Mouse (Mus musculus) megakaryocyte, embryonic 14.5 days (primary cell): ENCODE data around the gene Cntn4. TPM values are rescaled to one million over a fixed set of nuclear protein-coding genes. Genes with fewer than 3 reads are reported as not detected.

Experiments used
- H3K27me3 ChIP-seq: replicated peaks from 2 replicates; pipeline ENCODE3; 2012; ENCODE audit warnings: inconsistent platforms
- H3K36me3 ChIP-seq: replicated peaks from 2 replicates; pipeline ENCODE3; 2012; ENCODE audit warnings: low read length, inconsistent platforms, mixed read lengths
- H3K4me1 ChIP-seq: 2 replicates; pipeline ENCODE4 v1.6.1; 2012; ENCODE audit warnings: inconsistent platforms
- H3K4me3 ChIP-seq: replicated peaks from 2 replicates; pipeline ENCODE3; 2012; ENCODE audit warnings: moderate library complexity, mild to moderate bottlenecking, inconsistent platforms
- H3K9me3 ChIP-seq: 2 replicates; pipeline ENCODE4 v1.6.1; 2012; ENCODE audit warnings: inconsistent platforms
- FLI1 ChIP-seq: IDR thresholded peaks from 2 replicates; pipeline ENCODE4 v1.6.1; 2012; ENCODE audit warnings: low read length, inconsistent platforms, mixed read lengths
- GATA1 ChIP-seq: IDR thresholded peaks from 3 replicates; pipeline ENCODE4 v1.6.1; 2012; ENCODE audit warnings: mixed read lengths, low read length, inconsistent platforms, borderline replicate concordance
- polyA plus RNA-seq: library from polyadenylated mRNA; stranded (reverse); fragments of >175 nt; gene quantifications from 2 replicates; pipeline ENCODE4 v1.2.3, GENCODE M21; 2012; ENCODE audit warnings: low replicate concordance; ENCODE audit not compliant: insufficient read depth

Cntn4 gene
- polyA plus RNA-seq, 1 experiment, result not detected

DNA sequence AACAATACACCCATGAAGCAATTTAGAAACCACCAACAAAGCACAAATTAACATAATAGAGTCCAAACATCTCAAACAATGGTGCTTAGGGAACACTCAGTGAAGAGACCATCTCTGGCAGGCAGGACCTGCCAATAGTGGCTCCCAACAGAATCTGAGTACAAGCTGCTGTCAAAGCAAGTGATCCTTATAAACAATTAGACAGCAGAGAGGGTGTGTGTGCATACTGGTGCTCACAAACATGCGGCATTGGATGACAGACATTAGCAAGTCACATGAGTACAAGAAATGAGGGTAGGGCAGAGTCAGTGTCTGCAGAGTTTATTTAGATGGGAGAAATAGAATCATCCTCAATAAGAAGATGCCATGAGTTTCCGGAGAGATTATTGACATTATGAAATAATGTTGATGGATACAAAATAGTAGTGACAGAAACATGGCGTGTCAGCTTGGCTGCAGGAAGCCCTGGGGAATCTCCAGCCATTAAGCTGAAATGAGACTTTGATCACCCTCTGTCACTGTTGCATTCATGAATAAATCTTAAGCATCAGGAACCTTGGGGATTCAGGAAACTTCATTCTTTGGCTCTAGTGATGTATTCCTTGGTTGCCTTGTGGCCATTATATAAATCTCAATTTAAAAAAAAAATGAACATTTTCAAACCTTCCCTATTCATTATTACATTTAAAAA, 888.5 kb downstream of the Cntn4 start:
- H3K9me3 ChIP-seq, result 0 out of 2 replicates have a peak, but pooled peaks cover 2% of the 10 kb centered on the region
- H3K4me1 ChIP-seq, result no peaks in the 10 kb centered on the region
- no peaks in the 10 kb centered on the region for H3K36me3 ChIP-seq
- TF ChIP-seq GATA1 (no peak), FLI1 (no peak)
- H3K27me3 ChIP-seq, result no peaks in the 10 kb centered on the region
- no peak overlapping the region for H3K4me3 ChIP-seq

DNA sequence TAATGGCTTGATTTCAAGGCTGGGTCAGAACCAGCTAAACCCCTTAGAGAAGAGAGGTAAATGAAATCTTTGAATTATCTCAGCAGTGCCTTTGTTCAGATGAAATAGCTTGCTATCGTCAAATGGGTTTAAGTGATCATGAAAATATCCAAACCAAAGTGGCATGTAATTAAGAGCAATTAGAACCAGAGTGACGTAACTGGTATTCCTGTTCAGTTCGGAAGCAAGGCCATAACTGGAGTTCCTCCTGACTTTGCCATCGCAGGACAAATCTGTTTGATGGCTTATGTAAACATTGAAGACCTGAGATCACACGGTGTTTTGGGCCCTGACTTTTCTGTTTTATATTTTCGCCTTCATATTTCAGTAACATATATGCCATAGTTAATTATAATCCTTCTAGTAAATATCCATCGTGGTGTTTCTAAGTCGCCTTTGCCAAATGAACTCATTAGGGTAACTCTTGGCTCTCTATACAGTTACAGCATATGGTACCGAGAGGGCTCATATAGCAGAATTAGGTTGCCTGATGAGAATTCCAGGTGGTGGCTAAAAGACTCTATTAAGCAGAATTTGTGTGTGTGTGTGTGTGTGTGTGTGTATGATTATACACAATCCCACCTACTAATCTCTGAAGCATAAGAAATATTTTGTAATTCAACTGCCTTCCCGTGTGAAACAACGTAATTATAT, 889.6 kb downstream of the Cntn4 start:
- H3K27me3 ChIP-seq, result no peaks in the 10 kb centered on the region
- no peak overlapping the region for H3K4me3 ChIP-seq
- 0 out of 2 replicates have a peak, but pooled peaks cover 2% of the 10 kb centered on the region for H3K9me3 ChIP-seq
- no peak for TF ChIP-seq FLI1
- TF ChIP-seq GATA1, result no peak
- H3K36me3 ChIP-seq, result no peaks in the 10 kb centered on the region
- no peaks in the 10 kb centered on the region for H3K4me1 ChIP-seq

DNA sequence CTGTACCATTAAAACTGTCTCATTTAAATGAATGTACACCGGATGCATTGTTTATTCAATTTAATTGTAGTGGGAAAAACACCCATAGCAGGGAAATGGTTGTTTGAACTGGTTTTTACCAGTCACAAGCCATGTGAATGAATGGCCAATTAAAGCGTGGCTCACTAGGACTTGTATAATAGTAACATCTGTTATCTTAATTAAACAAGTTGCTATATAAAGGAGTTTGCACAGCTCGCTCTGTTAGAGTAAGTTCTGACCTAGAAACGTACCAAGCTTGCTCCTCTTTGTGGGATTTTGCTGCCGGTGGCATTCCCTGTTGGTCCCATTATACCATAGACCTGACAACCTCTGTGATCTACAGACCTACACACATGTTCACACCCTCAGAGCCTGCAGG, 902.7 kb downstream of the Cntn4 start:
- no peak for TF ChIP-seq FLI1
- Histone ChIP-seq H3K36me3 (no peaks in the 10 kb centered on the region), H3K4me1 (no peaks in the 10 kb centered on the region), H3K27me3 (no peaks in the 10 kb centered on the region), H3K4me3 (no peak overlapping the region), H3K9me3 (no peaks in the 10 kb centered on the region)

DNA sequence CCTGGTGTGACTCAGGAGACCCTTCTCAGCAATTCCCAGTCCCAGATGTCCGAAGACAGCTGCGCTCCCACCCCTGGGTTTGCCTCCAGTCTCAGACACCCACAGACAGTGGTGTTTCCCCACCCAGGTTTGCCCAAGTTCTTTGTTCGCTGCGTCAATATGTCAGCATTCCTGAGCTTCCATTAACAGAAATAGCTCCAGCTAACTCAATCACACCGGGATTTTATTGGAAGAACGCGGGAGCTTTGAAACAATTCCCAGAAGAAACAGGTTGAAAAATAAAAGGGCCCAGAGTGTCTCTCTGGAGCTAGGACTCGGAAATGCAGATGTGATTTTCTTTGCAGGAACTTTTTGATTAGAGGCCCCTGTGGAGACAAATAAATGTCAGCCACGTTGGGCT, 916.3 kb downstream of the Cntn4 start:
- Histone ChIP-seq H3K36me3 (no peaks in the 10 kb centered on the region), H3K27me3 (no peaks in the 10 kb centered on the region), H3K9me3 (0 out of 2 replicates have a peak, but pooled peaks cover 3% of the 10 kb centered on the region), H3K4me1 (no peaks in the 10 kb centered on the region), H3K4me3 (no peak overlapping the region)
- no peak for TF ChIP-seq GATA1
- TF ChIP-seq FLI1, result no peak

DNA sequence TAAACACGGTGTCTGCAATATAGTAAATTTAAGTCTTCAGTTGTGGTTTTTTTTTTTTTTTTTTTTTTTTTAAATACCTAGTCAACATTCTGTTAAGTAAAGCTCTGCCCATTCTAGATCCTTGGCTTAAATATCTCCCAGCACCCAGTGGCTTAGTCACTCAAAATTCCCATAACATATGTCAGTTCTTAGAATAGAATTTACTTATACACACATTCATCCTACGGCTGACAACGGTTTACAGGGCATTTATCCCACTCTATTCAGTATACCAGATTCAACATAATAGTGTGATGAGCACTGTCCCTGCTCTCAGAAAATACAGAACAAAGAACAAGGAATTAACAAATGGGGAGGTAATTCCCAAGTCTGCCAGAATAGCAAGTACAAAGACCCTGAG, 939.6 kb downstream of the Cntn4 start:
- Histone ChIP-seq H3K36me3 (no peaks in the 10 kb centered on the region), H3K27me3 (no peaks in the 10 kb centered on the region), H3K4me3 (no peak overlapping the region), H3K4me1 (no peaks in the 10 kb centered on the region), H3K9me3 (no peaks in the 10 kb centered on the region)
- TF ChIP-seq GATA1 (no peak), FLI1 (no peak)

DNA sequence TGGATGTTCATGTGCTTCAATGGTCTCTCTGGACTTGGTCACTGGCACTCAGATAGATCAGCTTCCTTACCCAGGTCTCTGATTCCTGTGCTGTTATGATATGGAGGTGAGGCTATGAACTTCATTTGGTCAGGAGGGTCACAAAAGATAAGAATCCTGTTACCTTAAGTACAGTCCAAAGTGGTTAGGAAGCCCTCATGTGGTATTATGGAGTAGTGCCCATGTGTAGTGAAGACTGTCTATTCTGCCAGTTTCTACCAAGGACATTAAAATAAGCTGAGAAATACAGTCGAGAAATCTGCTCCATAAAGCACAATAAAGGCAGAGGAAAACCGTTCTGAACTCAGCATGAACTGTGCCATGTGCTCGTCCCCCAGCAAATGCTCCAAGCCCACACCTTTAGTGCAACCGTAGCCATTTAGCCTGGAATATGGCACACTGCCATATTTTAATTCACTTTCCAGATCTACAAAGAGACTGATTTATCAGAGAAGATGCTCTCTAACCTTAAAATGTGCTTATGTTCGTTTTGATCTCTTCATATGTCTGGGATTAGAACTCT, 943.8 kb downstream of the Cntn4 start:
- no peaks in the 10 kb centered on the region for H3K9me3 ChIP-seq
- no peaks in the 10 kb centered on the region for H3K27me3 ChIP-seq
- no peaks in the 10 kb centered on the region for H3K36me3 ChIP-seq
- TF ChIP-seq GATA1 (no peak), FLI1 (no peak)
- no peaks in the 10 kb centered on the region for H3K4me1 ChIP-seq
- H3K4me3 ChIP-seq, result no peak overlapping the region

DNA sequence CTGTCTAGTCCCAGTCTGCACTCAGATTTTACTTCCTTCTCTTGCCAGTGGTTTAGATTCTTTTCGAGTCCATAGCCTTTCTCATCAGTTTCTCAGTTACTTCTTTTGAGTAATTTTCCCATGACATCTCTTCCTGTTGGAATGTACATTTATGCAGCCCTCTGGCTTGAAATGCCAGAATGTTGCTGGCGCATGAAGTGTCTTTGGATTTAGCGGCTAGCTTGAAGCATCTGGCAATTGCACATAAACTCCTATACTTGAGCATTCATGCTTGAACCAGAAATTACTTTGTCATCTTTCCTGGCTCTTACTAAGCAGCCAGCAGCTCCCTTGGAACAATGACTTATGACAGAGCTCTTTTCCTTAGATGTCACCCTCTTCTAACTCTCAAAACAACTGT, 965.6 kb downstream of the Cntn4 start:
- TF ChIP-seq FLI1 (no peak), GATA1 (no peak)
- Histone ChIP-seq H3K4me3 (no peak overlapping the region), H3K9me3 (no peaks in the 10 kb centered on the region), H3K27me3 (no peaks in the 10 kb centered on the region), H3K36me3 (no peaks in the 10 kb centered on the region), H3K4me1 (no peaks in the 10 kb centered on the region)

DNA sequence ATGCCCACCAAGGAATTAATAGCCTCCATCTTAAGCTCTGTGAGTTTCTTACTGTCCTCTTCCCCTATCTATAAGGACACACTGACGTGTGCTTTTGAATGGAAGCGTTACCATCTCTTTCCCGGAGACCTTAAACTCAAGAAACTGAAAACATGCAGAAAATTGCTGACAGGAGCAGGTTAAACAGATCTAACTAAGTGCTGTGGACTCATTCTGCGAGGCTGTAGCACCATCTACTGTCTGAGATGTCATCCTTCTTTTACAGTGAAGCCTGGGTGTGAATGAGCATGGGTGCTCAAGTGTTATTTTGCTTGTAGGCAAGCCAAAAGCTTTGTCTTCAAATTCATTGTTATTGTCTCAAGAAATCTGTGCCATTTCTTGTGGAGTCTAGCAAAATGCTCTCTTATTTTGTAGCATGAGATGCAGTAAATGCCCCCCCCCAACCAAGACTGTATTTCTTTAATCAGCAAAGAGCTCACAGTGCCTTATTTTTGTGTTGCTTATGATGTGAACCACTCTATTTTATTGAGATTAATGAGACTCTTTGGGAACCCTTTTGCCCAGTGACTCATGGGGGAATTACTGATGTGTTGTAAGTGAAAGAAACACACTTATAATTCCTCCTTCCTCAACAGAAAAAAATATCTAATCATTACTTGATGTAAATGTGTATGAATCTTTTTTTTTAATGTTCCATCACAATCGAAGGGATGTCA, 968.2 kb downstream of the Cntn4 start:
- Histone ChIP-seq H3K9me3 (no peaks in the 10 kb centered on the region), H3K4me1 (no peaks in the 10 kb centered on the region), H3K4me3 (no peak overlapping the region), H3K36me3 (no peaks in the 10 kb centered on the region), H3K27me3 (no peaks in the 10 kb centered on the region)
- TF ChIP-seq GATA1 (no peak), FLI1 (no peak)

DNA sequence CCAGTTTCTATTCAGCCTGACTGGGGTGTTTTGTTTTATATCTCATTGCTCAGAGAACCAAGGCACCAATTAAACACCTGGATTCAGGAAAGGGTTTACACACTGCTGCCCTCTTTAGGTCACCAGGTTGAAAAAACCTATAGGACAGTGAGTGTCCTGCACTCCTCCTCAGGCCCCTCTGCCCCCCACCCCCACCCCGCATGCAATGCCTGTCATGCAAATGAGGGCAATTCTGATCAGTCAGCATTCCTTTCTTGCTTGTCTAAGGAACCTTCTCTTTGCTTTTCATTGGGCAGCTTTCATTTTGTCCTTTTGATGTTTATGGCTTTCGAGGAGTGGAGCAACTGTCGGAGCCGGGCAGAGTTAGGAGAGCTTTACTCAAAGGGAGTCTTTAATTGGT, 969.5 kb downstream of the Cntn4 start:
- Histone ChIP-seq H3K9me3 (no peaks in the 10 kb centered on the region), H3K4me3 (no peak overlapping the region), H3K36me3 (no peaks in the 10 kb centered on the region), H3K27me3 (no peaks in the 10 kb centered on the region), H3K4me1 (no peaks in the 10 kb centered on the region)
- no peak for TF ChIP-seq GATA1
- no peak for TF ChIP-seq FLI1
